Mouse (Mus musculus) heart, embryonic 16.5 days (tissue): ENCODE results near the gene Slc22a3. TPM values are rescaled to one million over a fixed set of nuclear protein-coding genes. Genes with fewer than 3 reads are reported as not detected.

ENCODE experiments used
- ATAC-seq: fragments of 200-750 bp; cut with Nextera tagmentation; replicated peaks from 2 replicates; pipeline ENCODE4 v1.8.0; 2017; ENCODE audit warnings: moderate number of reproducible peaks; ENCODE audit not compliant: insufficient read depth, low FRiP score; ENCODE audit errors: extremely low read depth
- H3K27ac ChIP-seq: fragments of 300-500 bp; sonication (generic); 2 replicates; pipeline ENCODE4 v1.5.1; 2014; ENCODE audit warnings: mild to moderate bottlenecking, low read length, control low read depth, moderate library complexity
- H3K27me3 ChIP-seq: fragments of 300-500 bp; sonication (generic); 2 replicates; pipeline ENCODE4 v1.6.1; 2014; ENCODE audit warnings: low read length, mixed read lengths; ENCODE audit not compliant: control insufficient read depth, insufficient read depth
- H3K36me3 ChIP-seq: fragments of 300-500 bp; sonication (generic); 2 replicates; pipeline ENCODE4 v1.6.1; 2014; ENCODE audit not compliant: control insufficient read depth, insufficient read depth
- H3K4me1 ChIP-seq: fragments of 300-500 bp; sonication (generic); 2 replicates; pipeline ENCODE4 v1.6.1; 2014; ENCODE audit warnings: low read length, mixed read lengths; ENCODE audit not compliant: control insufficient read depth, insufficient read depth
- H3K4me2 ChIP-seq: fragments of 300-500 bp; sonication (generic); 2 replicates; pipeline ENCODE4 v1.6.1; 2014; ENCODE audit warnings: low read depth, mild to moderate bottlenecking, control low read depth, low read length
- H3K4me3 ChIP-seq: fragments of 300-500 bp; sonication (generic); 2 replicates; pipeline ENCODE4 v1.5.1; 2014; ENCODE audit warnings: mild to moderate bottlenecking, control low read depth, low read length
- H3K9ac ChIP-seq: fragments of 300-500 bp; sonication (generic); 2 replicates; pipeline ENCODE4 v1.6.1; 2014; ENCODE audit warnings: low read length, control low read depth
- H3K9me3 ChIP-seq: fragments of 300-500 bp; sonication (generic); replicated peaks from 2 replicates; pipeline ENCODE4 v1.6.1; 2016; ENCODE audit warnings: low read length; ENCODE audit not compliant: control insufficient read depth
- WGBS: fragments of 180-500 bp; shearing (Covaris S2); extraction: QIAGEN DNeasy Blood & Tissue Kit; methylation state at CpG from one replicate; pipeline ENCODE4 v1.1.7; 2014; 5-methylcytosine and 5-hydroxymethylcytosine counted together
- polyA plus RNA-seq: library from polyadenylated mRNA; unstranded; fragments of >200 nt; fragmentation: Nextera tagmentation; extraction: Ambion mirVana; gene quantifications from 2 replicates; pipeline ENCODE4 v1.2.1, GENCODE M21; 2015

The Slc22a3 gene
- polyA plus RNA-seq, 1 experiment from 2014 or later, result 2.3 TPM

DNA sequence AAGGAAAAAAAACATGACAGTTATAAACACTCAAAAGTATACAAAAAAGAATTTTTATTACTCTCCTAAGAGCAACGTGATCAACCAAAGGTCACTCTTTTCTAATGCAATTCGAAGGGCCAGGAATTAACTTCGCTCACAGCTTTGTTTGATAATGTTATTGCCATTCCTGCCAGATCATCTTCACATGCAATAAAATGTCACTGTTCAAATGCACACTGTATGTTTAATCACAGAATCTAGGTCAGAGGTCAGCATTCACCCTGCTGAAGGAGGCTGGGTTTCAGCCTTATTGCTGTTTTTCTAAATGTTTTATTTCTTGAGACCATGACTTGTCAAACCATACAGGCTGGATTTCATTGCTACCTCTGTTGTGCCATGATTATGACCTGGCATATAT lies 21.8 kb downstream of the Slc22a3 start:
- Histone ChIP-seq H3K9ac (no peak overlapping the region), H3K4me1 (no peaks in the 10 kb centered on the region), H3K27ac (no peak overlapping the region), H3K9me3 (no peaks in the 10 kb centered on the region), H3K36me3 (no peaks in the 10 kb centered on the region), H3K4me3 (no peak overlapping the region), H3K27me3 (no peaks in the 10 kb centered on the region), H3K4me2 (no peak overlapping the region)
- no peak for ATAC-seq
- WGBS, result 84% methylated on average over 3 of the region's 3 CpGs

GRCm38 (mm10) chr17:12479416-12479815 lies 28.1 kb downstream of the Slc22a3 start:
- H3K4me3 ChIP-seq, result no peak overlapping the region
- 65% methylated on average over 2 of the region's 2 CpGs for WGBS
- H3K4me1 ChIP-seq, result no peaks in the 10 kb centered on the region
- H3K4me2 ChIP-seq, result no peak overlapping the region
- H3K36me3 ChIP-seq, result no peaks in the 10 kb centered on the region
- H3K9me3 ChIP-seq, result no peaks in the 10 kb centered on the region
- H3K27me3 ChIP-seq, result no peaks in the 10 kb centered on the region
- no peak for ATAC-seq
- H3K27ac ChIP-seq, result no peak overlapping the region
- no peak overlapping the region for H3K9ac ChIP-seq

- Histone ChIP-seq H3K36me3 (no peaks in the 10 kb centered on the region), H3K9me3 (no peaks in the 10 kb centered on the region), H3K4me2 (no peak overlapping the region), H3K9ac (no peak overlapping the region), H3K4me1 (no peaks in the 10 kb centered on the region), H3K27ac (no peak overlapping the region), H3K4me3 (no peak overlapping the region), H3K27me3 (no peaks in the 10 kb centered on the region)
- 64% methylated on average over 3 of the region's 3 CpGs for WGBS
- no peak for ATAC-seq
These were observed 32.9 kb downstream of the Slc22a3 start for GRCm38 (mm10) chr17:12474509-12475083.

- ATAC-seq, result no peak
- H3K36me3 ChIP-seq, result no peaks in the 10 kb centered on the region
- no peak overlapping the region for H3K4me2 ChIP-seq
- H3K4me3 ChIP-seq, result no peak overlapping the region
- H3K27ac ChIP-seq, result no peak overlapping the region
- H3K4me1 ChIP-seq, result peaks cover under 1% of the 10 kb centered on the region; the same call in 1 of the 2 replicates
- H3K27me3 ChIP-seq, result no peaks in the 10 kb centered on the region
- H3K9ac ChIP-seq, result no peak overlapping the region
- no peaks in the 10 kb centered on the region for H3K9me3 ChIP-seq
These were observed 35.0 kb downstream of the Slc22a3 start for GRCm38 (mm10) chr17:12472547-12472946.

GRCm38 (mm10) chr17:12468745-12469144 lies 38.8 kb downstream of the Slc22a3 start:
- Histone ChIP-seq H3K36me3 (no peaks in the 10 kb centered on the region), H3K27me3 (no peaks in the 10 kb centered on the region), H3K9ac (no peak overlapping the region), H3K9me3 (no peaks in the 10 kb centered on the region), H3K27ac (no peak overlapping the region), H3K4me1 (peaks cover 4% of the 10 kb centered on the region; the same call in 1 of the 2 replicates), H3K4me3 (no peak overlapping the region), H3K4me2 (no peak overlapping the region)
- WGBS, result 67% methylated on average over 5 of the region's 5 CpGs
- ATAC-seq, result no peak

DNA sequence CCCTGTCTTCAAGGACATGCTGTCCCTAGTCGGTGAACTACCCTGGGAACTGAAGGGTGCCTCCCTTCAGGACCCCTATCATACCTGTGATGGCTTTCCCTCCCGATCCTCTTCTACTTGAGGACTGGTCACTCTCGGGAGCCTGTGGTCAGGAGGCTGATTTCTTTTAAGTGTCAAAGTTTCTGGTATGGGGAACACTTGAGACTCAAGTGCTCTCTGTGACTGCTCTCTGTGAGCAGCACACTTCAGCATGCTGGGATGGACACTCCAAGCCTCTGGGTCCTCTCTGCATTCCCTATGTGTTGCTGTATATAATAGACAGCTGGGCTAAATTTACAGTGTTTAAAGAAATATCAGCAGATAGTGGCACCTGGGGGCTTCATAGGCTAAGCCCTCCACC lies 39.9 kb downstream of the Slc22a3 start:
- no peak overlapping the region for H3K9ac ChIP-seq
- H3K27me3 ChIP-seq, result no peaks in the 10 kb centered on the region
- H3K36me3 ChIP-seq, result no peaks in the 10 kb centered on the region
- no peak overlapping the region for H3K4me3 ChIP-seq
- no peak for ATAC-seq
- 41% methylated on average over 3 of the region's 3 CpGs for WGBS
- no peak overlapping the region for H3K27ac ChIP-seq
- H3K9me3 ChIP-seq, result no peaks in the 10 kb centered on the region
- H3K4me2 ChIP-seq, result no peak overlapping the region
- peaks cover 4% of the 10 kb centered on the region; the same call in 1 of the 2 replicates for H3K4me1 ChIP-seq

DNA sequence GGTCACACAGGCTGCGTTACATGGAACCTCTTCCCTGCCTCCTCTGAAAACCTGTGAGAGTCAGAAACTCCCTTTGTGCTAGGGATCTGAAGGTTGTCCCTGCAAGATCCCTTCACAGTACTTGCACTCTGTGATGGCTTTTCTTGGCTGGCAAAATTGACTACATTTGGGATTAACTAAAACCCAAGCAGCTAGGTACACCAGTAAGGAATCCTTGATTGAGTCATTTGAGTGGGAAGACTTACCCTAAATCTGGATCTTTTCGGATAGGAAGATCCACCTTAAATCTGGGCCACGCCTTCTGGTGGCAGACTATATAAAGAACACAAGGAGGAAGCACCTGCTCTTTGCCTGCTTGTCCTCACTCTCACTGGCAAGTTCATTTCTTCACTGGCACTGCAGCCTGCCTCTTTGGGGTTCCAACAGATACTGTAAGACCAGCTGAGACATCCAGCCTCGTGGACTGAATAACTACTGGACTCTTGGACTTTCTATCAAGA lies 41.0 kb downstream of the Slc22a3 start:
- no peak for ATAC-seq
- Histone ChIP-seq H3K4me1 (peaks cover 4% of the 10 kb centered on the region; the same call in 1 of the 2 replicates), H3K4me2 (no peak overlapping the region), H3K4me3 (no peak overlapping the region), H3K9ac (no peak overlapping the region), H3K9me3 (no peaks in the 10 kb centered on the region), H3K36me3 (no peaks in the 10 kb centered on the region), H3K27ac (no peak overlapping the region), H3K27me3 (no peaks in the 10 kb centered on the region)
- WGBS, result 65% methylated on average over 4 of the region's 4 CpGs

- Histone ChIP-seq H3K27me3 (no peaks in the 10 kb centered on the region), H3K9ac (no peak overlapping the region), H3K4me1 (no peaks in the 10 kb centered on the region), H3K4me2 (no peak overlapping the region), H3K36me3 (no peaks in the 10 kb centered on the region), H3K9me3 (0 out of 2 replicates have a peak, but pooled peaks cover 2% of the 10 kb centered on the region), H3K4me3 (no peak overlapping the region), H3K27ac (no peak overlapping the region)
- no peak for ATAC-seq
These were observed 46.3 kb downstream of the Slc22a3 start for GRCm38 (mm10) chr17:12461168-12461567.

GRCm38 (mm10) chr17:12455143-12455790 lies 52.2 kb downstream of the Slc22a3 start:
- peaks cover 10% of the 10 kb centered on the region for H3K4me1 ChIP-seq
- no peaks in the 10 kb centered on the region for H3K9me3 ChIP-seq
- H3K4me3 ChIP-seq, result no peak overlapping the region
- ATAC-seq, result no peak
- no peak overlapping the region for H3K4me2 ChIP-seq
- H3K27ac ChIP-seq, result no peak overlapping the region
- H3K9ac ChIP-seq, result no peak overlapping the region
- 82% methylated on average over 5 of the region's 5 CpGs for WGBS
- no peaks in the 10 kb centered on the region for H3K36me3 ChIP-seq
- H3K27me3 ChIP-seq, result no peaks in the 10 kb centered on the region
